Mouse (Mus musculus) gastrocnemius, postnatal 10 days (tissue): ENCODE results near the gene Tm6sf2. TPM values are rescaled to one million over a fixed set of nuclear protein-coding genes. Genes with fewer than 3 reads are reported as not detected.
A peak's percentile ranks its signal among the peaks of the same experiment; 100 is the strongest.
"Not testable (repeated sequence)": the region's sequence is repeated elsewhere in the genome, so short reads cannot be mapped to it uniquely, and the experiment has no call there.

Experiments
- DNase-seq: peaks from one replicate; pipeline ENCODE4 v3.0.0; 2021; ENCODE audit warnings: mixed read lengths
- long read RNA-seq, 2 experiments: library from polyadenylated mRNA; stranded (forward); transcript quantifications; one replicate each; pipeline ENCODE4 v2.0.0; 2021
- total RNA-seq, 2 experiments: library from RNA; stranded (reverse); gene quantifications; 2 replicates each; pipeline ENCODE4 v1.2.3; 2021

Tm6sf2 gene
- total RNA-seq, result not detected
- long read RNA-seq, experiment 1, result 0 reads
- long read RNA-seq, experiment 2, result 0 reads

DNA sequence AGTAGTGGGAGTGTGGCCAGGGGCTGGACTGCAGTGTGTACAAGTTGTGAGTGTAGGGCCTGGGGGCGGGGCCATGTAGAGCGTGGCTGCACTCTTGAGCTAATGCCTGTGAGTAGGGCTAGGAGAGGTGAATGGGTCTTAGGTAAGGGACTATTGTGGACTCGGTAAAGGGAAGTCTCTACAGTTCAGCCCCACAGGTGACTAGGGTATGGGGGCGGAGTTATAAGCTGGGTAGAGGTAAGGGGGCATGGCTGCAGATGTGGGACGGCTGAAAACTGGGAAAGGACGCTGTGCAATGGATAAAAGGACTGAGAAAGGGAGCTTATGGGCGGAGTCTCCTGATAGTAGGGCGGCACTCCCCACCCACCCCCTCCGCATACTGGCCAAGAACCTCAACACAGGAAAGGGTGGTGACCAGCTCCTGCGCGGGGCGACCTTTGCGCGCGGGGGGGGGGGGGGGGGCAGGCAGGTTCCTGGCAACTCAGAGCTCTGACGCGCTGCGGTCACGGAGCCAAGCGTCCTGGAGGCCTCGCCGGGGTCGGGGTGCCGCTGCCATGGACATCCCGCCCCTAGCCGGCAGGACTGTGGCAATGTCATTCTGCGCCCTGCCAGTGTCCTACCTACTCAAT is at the start of gene Tm6sf2:
Tm6sf2 (plus strand) TSS at position 484 of the 629 bp plus-strand sequence.
- DNase-seq, result peak; percentile 33

DNA sequence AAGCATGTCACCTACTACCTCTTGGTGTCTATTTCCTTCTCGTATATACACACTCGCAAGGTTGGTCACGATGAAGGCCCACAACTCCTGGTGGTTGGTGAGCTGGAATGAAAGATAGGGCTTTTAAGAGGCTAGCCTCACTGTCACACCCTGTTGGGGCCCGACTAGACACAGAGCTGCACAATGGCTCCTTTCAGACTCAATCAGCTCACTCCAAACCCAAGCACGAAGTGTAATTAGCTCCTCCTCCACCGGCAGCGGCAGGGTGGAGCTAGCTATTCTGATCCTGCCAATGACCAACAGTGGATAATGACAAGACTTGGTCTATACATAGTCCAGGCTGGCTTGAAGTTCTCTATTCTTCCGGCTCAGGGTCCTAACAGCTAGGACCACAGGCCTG is 49.1 kb upstream of the Tm6sf2 start:
- DNase-seq, result no peak

- DNase-seq, result no peak
These were observed 46.6 kb upstream of the Tm6sf2 start for GRCm38 (mm10) chr8:70026151-70026550.

- no peak for DNase-seq
These were observed 42.5 kb upstream of the Tm6sf2 start for GRCm38 (mm10) chr8:70030255-70030654.

- DNase-seq, result no peak
These were observed 34.7 kb upstream of the Tm6sf2 start for GRCm38 (mm10) chr8:70037994-70038393.

DNA sequence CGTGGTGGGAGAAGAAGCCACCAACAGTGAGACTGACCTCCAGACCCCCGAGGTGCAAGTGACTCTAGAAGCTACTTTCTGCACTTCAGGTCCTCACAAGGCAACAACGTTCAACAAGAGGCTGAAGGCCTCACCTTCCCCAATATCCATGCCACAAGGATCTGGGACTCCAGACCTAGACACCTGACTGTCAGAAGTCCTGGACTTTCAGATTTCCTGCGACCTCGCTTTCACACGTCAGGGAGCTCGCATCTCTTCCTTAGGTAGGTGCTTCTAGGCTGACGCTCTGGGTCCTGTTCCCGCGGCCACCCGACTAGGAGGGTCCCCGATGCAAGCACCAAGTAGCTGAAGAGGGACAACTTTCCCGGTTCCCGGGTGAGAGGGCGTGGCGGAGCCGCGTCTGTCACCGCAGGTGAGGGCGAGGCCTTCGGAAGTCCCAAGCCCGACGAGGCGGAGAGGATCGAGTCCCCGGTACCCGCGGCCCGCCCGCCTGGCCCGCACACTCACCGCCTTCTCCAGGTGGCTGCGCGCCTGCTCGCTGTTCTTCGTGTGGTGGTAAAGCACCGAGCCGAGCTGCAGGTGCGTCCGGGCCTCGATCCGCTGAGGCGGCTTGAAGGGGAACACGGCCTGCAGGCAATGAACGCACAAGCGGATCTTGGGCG is 30.7 kb upstream of the Tm6sf2 start:
- no peak for DNase-seq

DNA sequence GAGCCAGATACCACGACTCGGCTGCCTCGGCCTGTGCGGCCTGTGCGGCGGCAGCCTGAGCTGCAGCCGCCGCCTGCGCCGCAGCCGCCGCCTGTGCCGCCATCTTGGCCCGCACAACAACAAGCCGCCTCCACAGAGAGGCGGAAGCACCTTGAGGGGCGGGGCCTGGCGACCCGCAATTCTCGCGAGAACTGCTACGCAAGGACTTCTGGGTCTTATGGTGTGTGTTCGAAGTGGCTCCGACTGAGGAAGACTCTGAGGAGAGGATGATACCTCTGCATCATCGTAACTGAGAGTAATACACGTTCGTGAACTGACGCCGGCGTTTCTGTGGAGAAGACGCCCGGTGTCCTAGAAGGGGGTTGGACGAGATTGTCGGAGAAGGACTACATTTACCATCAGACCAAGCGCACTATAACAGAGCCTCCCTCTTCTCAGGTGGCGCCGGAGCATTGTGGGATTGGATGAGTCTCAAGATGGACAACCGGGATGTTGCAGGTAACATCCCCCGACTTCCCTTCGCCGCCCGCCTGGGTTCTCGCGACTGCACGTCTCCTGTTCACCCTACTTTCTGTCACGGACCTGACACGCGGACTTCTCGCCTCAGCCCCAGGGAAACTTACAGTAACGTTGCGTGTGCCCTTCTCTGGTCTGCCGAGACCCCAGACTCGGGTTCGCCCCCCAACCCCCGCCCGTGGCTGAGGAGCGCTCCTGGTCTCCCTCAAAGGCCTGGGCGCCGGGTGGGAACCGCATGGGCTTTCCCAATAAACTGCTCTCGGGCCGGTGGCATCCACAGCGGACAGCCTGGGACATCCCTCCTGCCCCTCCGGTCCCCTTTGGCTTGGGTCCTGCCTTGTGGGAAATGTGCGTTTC is 29.9 kb upstream of the Tm6sf2 start, which contains the start of the genes Mau2 and Sugp1:
Mau2 (minus strand) TSS at position 152 of the 873 bp plus-strand sequence.
Sugp1 (plus strand) TSS at position 231 of the 873 bp plus-strand sequence.
- DNase-seq, result peak; percentile 97

GRCm38 (mm10) chr8:70043996-70044395 is 28.7 kb upstream of the Tm6sf2 start:
- no peak for DNase-seq

- no peak for DNase-seq
These were observed 23.1 kb upstream of the Tm6sf2 start for GRCm38 (mm10) chr8:70049662-70050061.

DNA sequence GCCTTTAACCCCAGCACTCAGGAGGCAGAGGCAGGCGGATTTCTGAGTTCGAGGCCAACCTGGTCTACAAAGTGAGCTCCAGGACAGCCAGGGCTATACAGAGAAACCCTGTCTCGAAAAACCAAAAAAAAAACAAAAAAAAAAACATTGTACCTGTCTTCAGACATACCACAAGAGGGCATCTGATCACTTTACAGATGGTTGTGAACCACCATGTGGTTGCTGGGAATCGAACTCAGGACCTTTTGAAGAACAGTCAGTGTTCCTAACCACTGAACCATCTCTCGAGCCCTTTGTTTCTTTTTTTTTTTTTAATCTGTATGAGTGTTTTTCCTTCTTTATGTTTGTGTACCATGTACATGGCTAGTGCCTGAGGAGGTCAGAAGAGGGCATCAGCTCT is 22.3 kb upstream of the Tm6sf2 start:
- DNase-seq, result not testable (repeated sequence)

DNA sequence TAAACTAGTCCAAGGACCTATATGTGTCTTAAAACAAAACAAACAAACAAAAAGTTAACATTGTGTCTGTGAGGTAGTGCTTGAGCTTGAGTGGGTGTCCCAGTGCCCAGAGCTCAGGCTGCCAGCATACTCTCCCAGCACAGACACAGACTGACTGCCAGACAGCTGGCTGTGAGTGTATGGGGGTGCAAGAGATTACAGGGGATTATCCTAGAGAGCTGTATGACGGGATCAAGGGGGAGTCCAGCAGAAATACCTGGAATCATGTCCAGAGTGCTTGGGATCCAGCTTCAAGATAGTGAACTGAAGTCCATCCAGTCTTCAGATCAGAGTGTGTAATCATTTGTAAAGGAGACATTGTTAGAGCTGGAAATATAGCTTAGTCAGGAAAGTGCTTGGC is 15.0 kb upstream of the Tm6sf2 start:
- no peak for DNase-seq

DNA sequence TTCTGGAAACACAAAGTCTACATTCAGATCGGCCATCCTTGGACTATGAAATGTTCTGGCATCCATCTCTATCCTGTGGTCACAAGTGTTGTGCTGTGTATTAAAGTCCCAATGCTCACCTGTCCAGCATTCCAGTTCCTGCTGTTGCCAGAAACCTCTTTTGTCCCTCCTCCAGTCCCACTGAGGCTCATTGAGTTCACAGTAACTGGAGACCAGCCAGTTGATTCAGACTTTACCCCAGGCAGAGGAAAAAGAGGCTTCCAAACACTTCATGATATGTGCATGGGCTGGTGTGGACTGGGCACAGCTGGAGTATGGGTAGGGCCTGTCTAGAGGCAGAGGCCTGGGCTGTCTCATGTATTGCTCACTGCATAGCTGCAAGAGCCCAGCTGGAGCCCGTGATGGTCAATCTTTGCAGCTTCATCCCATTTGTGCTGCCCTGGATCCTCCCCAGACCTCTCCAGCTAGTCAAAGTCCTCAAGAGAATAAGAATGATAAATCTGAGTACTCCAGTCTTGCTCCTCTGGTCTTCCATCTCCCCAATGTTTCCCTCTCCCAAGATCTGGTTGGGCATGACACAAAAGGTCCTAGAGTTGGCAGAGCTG is 786 bp upstream of the Tm6sf2 start:
- no peak for DNase-seq

GRCm38 (mm10) chr8:70073120-70073519 is 396 bp downstream of the Tm6sf2 start:
- DNase-seq, result no peak

- DNase-seq, result no peak
These were observed 958 bp downstream of the Tm6sf2 start for GRCm38 (mm10) chr8:70073682-70074081.

DNA sequence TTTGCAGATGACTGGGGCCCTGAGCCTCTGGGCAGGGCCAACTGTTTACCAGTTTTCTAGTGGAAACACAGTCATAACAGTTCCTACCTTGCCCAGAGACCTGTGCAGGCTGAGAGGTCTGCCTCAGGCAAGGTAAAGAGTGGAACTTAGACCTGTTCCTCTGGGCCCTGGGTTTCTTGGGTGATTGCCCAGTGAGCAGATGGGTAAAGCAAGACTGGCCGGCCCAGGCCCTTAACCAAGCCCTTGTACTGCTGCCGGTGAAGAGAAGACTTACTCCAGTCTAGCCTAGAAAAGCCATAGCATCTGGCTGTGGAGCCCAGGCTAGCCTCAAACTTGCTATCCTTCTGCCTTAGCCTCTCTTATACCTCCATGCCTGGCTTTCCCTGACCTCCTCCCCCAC is 9.3 kb downstream of the Tm6sf2 start:
- DNase-seq, result no peak

DNA sequence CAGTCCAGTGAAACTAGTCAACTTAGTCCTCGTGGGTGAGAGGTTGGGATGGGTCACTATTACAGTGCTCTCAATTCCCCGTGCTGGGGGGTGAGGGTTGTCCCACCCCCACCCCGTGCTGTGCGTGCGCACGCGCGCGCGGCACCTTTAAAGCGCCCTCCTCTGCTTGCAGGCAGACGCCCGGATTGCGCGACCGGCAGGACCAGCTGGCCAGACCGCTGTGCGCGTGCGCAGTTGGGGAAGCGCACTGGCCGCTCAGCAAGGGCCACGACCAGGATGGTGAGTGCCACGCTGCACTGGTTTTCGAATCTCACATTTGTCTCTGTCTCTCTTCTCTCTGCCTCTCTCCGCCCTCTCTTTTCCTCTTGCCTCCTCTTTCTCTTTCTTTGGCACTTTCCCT is 10.6 kb downstream of the Tm6sf2 start, which contains the start of gene Hapln4:
Hapln4 (plus strand) TSS at position 173 of the 400 bp plus-strand sequence.
- DNase-seq, result peak; percentile 31

DNA sequence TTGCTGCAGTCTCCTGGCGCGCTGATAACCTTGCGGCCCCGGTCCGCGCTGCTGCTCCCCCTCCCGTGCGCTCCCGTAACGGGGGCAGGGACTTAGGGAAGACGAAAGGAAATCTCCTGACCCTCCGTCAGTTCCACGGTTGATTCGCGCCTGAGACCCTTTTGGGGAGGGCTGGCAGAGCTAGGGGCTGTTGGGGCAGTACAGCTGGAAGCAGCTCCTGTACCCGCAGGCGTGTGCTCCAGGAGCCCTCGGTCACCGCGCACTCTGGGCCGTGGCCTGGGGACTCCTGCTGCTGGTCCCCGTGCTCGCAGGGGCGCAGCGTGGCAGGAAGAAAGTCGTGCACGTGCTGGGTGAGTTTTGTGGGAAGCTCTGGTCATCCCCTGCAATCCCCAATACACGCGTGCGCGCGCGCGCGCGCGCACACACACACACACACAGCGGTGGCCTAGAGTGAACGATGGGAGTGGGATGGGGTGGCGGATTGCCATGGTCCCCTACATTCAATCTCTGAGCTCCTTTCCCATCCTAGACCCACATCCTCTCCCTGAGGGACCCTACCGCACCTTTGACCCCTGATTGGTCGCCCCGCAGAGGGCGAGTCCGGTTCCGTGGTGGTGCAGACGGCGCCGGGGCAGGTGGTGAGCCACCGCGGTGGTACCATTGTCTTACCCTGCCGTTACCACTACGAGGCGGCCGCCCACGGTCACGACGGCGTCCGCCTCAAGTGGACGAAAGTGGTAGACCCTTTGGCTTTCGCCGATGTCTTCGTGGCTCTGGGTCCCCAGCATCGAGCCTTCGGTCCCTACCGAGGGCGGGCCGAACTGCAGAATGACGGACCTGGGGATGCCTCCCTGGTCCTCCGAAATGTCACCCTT is 11.7 kb downstream of the Tm6sf2 start:
- no peak for DNase-seq

GRCm38 (mm10) chr8:70086151-70086550 is 13.4 kb downstream of the Tm6sf2 start:
- no peak for DNase-seq

DNA sequence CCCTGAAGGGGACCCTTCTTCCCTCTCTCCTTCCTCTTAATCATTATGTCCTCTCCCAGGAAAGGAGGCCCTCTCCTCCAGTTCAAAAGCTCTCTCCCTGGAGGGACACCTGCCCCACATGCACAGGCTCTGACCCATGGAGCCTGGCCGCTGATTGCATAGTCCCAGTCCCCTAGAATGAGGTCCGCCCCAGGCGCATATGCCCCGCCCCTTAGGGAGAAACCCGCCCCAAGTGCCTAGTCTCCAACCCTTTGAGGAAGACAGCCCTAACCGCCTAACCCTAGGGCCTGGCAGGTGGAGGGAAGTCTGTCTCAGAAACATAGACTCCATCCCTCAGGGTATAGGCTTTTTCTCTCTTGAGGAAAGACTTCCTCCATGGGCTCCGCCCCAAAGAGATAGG is 14.5 kb downstream of the Tm6sf2 start:
- no peak for DNase-seq

- peak; percentile 38 for DNase-seq
These were observed 15.3 kb downstream of the Tm6sf2 start for GRCm38 (mm10) chr8:70087836-70088650.
